Mouse (Mus musculus) heart, adult 2 months (tissue): Measurements from ENCODE around the gene Rasgrf2. TPM values are rescaled to one million over a fixed set of nuclear protein-coding genes. Genes with fewer than 3 reads are reported as not detected.

Experiments
- DNase-seq, 2 experiments: peaks; one replicate each; pipeline ENCODE4 v3.0.0; 2021
- H3K27ac ChIP-seq: fragments of 200-600 bp; 2 replicates; pipeline ENCODE4 v1.8.1; 2022
- H3K27me3 ChIP-seq: fragments of 200-500 bp; 2 replicates; pipeline ENCODE4 v1.6.1; 2012; ENCODE audit warnings: mild to moderate bottlenecking, low read length, inconsistent platforms, mixed read lengths; ENCODE audit not compliant: control insufficient read depth, insufficient read depth
- H3K36me3 ChIP-seq: fragments of 200-500 bp; 2 replicates; pipeline ENCODE4 v1.6.1; 2012; ENCODE audit warnings: low read length, inconsistent platforms; ENCODE audit not compliant: control insufficient read depth, insufficient read depth
- H3K4me1 ChIP-seq: fragments of 200-500 bp; 2 replicates; pipeline ENCODE4 v1.6.1; 2011; ENCODE audit warnings: low read length; ENCODE audit not compliant: control insufficient read depth, insufficient read depth
- H3K4me3 ChIP-seq: fragments of 200-600 bp; 2 replicates; pipeline ENCODE4 v1.8.1; 2022
- H3K79me2 ChIP-seq: fragments of 200-500 bp; replicated peaks from 2 replicates; pipeline ENCODE4 v1.6.1; 2012; ENCODE audit warnings: mild to moderate bottlenecking, inconsistent platforms, low read length, moderate library complexity, mixed read lengths; ENCODE audit not compliant: control insufficient read depth, insufficient read depth
- H3K9ac ChIP-seq: fragments of 200-500 bp; 2 replicates; pipeline ENCODE4 v1.6.1; 2012; ENCODE audit warnings: low read depth, mild to moderate bottlenecking, control low read depth, inconsistent platforms, low read length, mixed read lengths
- CTCF ChIP-seq: fragments of 200-600 bp; IDR thresholded peaks from 2 replicates; pipeline ENCODE4 v1.8.1; 2022; ENCODE audit warnings: antibody characterized with exemption, mild to moderate bottlenecking, moderate library complexity
- EP300 ChIP-seq: fragments of 200-500 bp; IDR thresholded peaks from 2 replicates; pipeline ENCODE4 v1.6.1; 2011; ENCODE audit warnings: low read depth, low read length, control low read depth; ENCODE audit not compliant: insufficient read depth
- POLR2A ChIP-seq: fragments of 200-500 bp; IDR thresholded peaks from 2 replicates; pipeline ENCODE4 v1.6.1; 2011; ENCODE audit warnings: mild to moderate bottlenecking, low read depth, low read length, control low read depth; ENCODE audit not compliant: insufficient read depth
- WGBS: fragments of 180-500 bp; shearing (Covaris S2); methylation state at CpG from one replicate; pipeline ENCODE4 v1.1.7; 2018; 5-methylcytosine and 5-hydroxymethylcytosine counted together
- intact Hi-C: fragments of 180-260 bp; cut with DNase I; formaldehyde crosslinking; loops from one replicate; pipeline ENCODE4 v1.15.1; 2025
- polyA plus RNA-seq: library from polyadenylated mRNA; depleted of rRNA; stranded (reverse); fragments of >200 nt; gene quantifications from 2 replicates; pipeline ENCODE4 v1.2.3, GENCODE M21; 2012
- total RNA-seq, 2 experiments: library from RNA; stranded (reverse); gene quantifications; 2 replicates each; pipeline ENCODE4 v1.2.3; 2021

Rasgrf2 gene
- total and polyA plus RNA-seq, 3 experiments = 6.4 to 11.5 (median 10.2) TPM

DNA sequence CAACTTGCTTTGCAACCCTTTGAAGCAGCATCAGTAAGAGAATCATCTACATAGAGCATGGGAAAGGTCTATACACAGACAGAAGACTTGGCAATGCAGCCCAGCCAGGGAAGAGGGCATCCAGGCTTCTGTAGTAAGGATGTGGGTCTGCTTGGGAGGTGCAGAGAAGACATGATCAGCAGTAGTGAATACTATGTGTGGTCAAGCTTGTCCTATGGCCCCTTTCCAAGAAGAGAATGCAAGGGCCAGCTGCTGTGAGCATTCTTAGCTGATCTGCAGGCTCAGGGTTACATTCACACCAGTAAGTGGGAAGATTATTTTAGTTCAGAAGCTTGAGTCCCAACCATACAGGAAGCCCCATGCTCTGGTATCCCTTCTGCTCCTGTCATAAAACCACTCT, 175.0 kb downstream of the Rasgrf2 start:
- DNase-seq = no peak
- intact Hi-C loops = no loop called here
- Histone ChIP-seq H3K4me3 (no peak overlapping the region), H3K4me1 (no peaks in the 10 kb centered on the region; the same call in 1 of the 2 replicates), H3K9ac (no peak overlapping the region), H3K79me2 (no peaks in the 10 kb centered on the region), H3K36me3 (no peaks in the 10 kb centered on the region), H3K27me3 (no peaks in the 10 kb centered on the region), H3K27ac (no peak overlapping the region)
- no peak for TF ChIP-seq EP300

DNA sequence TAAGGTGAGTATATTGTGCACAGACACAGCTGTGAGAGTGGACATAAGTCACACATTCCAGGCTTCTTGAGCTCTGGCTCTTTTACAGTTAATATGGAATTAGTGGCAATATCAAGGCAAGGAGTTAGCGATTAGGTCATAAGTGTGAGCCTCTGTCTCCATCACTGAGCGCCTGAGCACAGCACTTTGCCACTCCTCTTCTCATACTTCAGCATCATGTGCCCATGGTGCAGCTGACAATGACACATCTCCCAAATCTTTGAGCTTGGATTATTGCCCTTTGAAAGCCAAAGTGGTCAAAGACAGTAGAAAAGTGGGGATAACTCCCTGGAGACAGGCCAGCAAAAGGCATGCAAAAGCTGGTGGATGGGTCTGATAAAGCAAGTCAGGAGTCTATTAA, 175.8 kb downstream of the Rasgrf2 start:
- TF ChIP-seq EP300 = no peak
- no peak for TF ChIP-seq POLR2A
- TF ChIP-seq CTCF = no peak
- DNase-seq = no peak
- H3K79me2 ChIP-seq = no peaks in the 10 kb centered on the region
- intact Hi-C loops = no loop called here
- no peaks in the 10 kb centered on the region for H3K27me3 ChIP-seq
- H3K4me1 ChIP-seq = no peaks in the 10 kb centered on the region; the same call in 1 of the 2 replicates
- H3K36me3 ChIP-seq = no peaks in the 10 kb centered on the region
- H3K4me3 ChIP-seq = no peak overlapping the region
- H3K9ac ChIP-seq = no peak overlapping the region
- 74% methylated on average over 2 of the region's 2 CpGs for WGBS
- no peak overlapping the region for H3K27ac ChIP-seq

DNA sequence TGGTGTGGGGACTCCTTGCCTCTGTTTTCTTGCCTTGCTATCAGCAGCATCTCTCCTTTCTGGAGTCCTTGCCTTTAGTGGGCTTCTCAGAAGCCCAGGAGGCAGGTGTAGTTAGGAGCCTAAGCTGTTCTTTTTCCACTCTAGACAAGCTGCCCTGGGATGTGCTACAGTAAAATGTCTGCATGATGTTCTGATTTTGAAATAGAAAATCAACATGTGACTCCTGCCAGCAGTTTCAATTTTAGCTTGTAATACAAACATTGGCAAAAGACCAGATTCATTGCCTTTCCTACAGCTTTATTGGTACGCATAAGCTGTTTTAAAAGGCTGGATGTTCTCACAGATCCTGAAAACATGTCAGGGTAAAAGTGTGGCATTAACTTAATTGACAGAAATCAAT, 176.3 kb downstream of the Rasgrf2 start:
- Histone ChIP-seq H3K36me3 (no peaks in the 10 kb centered on the region), H3K27ac (no peak overlapping the region), H3K9ac (no peak overlapping the region), H3K4me3 (no peak overlapping the region), H3K79me2 (no peaks in the 10 kb centered on the region), H3K27me3 (no peaks in the 10 kb centered on the region), H3K4me1 (no peaks in the 10 kb centered on the region; the same call in 1 of the 2 replicates)
- no peak for DNase-seq
- intact Hi-C loops = no loop called here
- WGBS = 71% methylated on average over 1 of the region's 1 CpGs
- TF ChIP-seq EP300 = no peak
- TF ChIP-seq POLR2A = no peak
- TF ChIP-seq CTCF = no peak

DNA sequence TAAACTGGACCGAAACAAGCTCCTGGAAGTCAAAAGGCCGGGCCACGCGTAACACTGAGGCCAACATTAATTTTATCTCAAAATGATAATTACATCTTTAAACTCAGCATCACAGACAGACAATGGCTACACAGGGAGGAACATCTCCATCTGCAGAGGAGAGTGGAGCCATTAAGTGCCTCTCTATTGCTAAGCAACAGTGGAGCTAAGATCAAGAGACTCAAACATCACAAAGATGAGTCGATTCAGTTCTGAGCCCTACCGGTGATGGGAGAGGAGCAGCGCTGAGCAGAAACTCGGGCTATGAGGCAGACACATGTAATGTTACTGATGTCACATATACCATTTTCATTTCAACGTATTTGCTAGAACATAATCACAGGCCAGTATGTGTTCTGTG, 191.3 kb downstream of the Rasgrf2 start:
- no peak overlapping the region for H3K9ac ChIP-seq
- H3K4me3 ChIP-seq = no peak overlapping the region
- DNase-seq = no peak
- no peak for TF ChIP-seq CTCF
- TF ChIP-seq EP300 = no peak
- TF ChIP-seq POLR2A = no peak
- no peak overlapping the region for H3K27ac ChIP-seq
- WGBS = 92% methylated on average over 9 of the region's 9 CpGs
- no peaks in the 10 kb centered on the region for H3K27me3 ChIP-seq
- no peaks in the 10 kb centered on the region for H3K79me2 ChIP-seq
- no peaks in the 10 kb centered on the region for H3K36me3 ChIP-seq
- intact Hi-C loops = no loop called here
- no peaks in the 10 kb centered on the region for H3K4me1 ChIP-seq

DNA sequence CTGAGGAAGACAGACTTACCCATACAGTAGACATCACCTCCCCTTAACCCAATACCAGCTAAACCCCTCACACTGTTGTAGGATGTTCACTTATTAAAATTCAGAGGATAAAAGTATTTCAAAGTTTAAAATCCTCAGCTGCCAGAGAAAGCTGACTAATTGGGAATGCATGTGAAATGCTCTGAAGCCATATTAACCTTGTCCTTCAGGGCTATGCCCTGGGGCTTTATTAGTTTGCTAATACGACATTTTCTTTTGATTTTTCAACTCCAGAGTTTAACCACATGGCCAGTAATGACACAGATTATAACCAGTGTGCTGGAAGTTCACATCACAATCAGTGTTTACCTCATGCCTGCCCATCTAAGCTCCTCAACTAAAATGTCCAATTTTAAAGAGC, 192.6 kb downstream of the Rasgrf2 start:
- no peak overlapping the region for H3K27ac ChIP-seq
- intact Hi-C loops = no loop called here
- H3K9ac ChIP-seq = no peak overlapping the region
- no peaks in the 10 kb centered on the region for H3K4me1 ChIP-seq
- DNase-seq = no peak
- no peak for TF ChIP-seq EP300
- TF ChIP-seq CTCF = no peak
- no peak for TF ChIP-seq POLR2A
- 59% methylated on average over 1 of the region's 1 CpGs for WGBS
- no peaks in the 10 kb centered on the region for H3K27me3 ChIP-seq
- H3K36me3 ChIP-seq = no peaks in the 10 kb centered on the region
- H3K79me2 ChIP-seq = no peaks in the 10 kb centered on the region
- no peak overlapping the region for H3K4me3 ChIP-seq

DNA sequence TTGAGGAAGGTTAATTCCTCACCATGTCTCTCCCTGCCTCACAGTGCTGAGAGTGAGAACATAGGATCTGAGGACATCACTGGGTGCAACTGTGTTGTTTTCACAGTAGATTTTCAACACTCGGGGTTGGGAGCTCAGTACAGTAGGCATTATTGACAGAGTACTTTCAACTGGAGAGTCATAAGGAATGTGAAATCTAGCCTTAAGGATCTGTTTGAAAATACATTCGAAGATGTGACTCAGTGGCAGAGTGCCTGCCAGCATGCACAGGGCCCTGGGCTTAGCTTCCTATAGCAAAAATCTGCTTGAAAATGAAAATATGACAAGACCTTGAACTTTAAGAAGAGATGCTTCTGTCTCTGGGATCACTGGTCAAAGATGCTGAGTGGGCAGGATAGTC, 194.2 kb downstream of the Rasgrf2 start:
- no peak overlapping the region for H3K27ac ChIP-seq
- no peak overlapping the region for H3K9ac ChIP-seq
- WGBS = 79% methylated on average over 2 of the region's 2 CpGs
- TF ChIP-seq EP300 = no peak
- no peaks in the 10 kb centered on the region for H3K27me3 ChIP-seq
- no peak for DNase-seq
- H3K79me2 ChIP-seq = no peaks in the 10 kb centered on the region
- H3K4me3 ChIP-seq = no peak overlapping the region
- H3K4me1 ChIP-seq = no peaks in the 10 kb centered on the region
- H3K36me3 ChIP-seq = no peaks in the 10 kb centered on the region
- intact Hi-C loops = no loop called here

DNA sequence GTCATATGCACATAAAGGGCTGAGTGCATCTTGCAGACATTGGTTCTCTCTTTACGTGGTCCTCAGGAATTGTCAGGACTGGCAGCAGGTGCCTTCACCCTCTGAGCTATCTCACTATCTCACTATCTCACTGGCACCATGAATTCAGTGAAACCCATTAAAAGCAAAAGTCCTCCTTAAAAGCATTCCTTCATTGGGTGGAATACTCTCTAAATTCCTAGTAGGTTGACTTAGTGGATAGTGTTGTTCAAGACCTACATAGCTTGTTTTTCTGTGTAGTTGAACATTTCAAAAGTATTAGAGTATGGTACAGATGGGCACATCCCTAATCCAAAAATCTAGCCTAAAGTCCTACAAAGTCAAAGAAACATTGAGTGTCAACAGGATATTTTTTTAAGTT, 199.3 kb downstream of the Rasgrf2 start:
- Histone ChIP-seq H3K4me1 (no peaks in the 10 kb centered on the region), H3K27me3 (no peaks in the 10 kb centered on the region), H3K79me2 (no peaks in the 10 kb centered on the region), H3K9ac (no peak overlapping the region), H3K4me3 (no peak overlapping the region), H3K27ac (no peak overlapping the region), H3K36me3 (no peaks in the 10 kb centered on the region)
- intact Hi-C loops = no loop called here
- TF ChIP-seq POLR2A = no peak
- no peak for TF ChIP-seq EP300
- TF ChIP-seq CTCF = no peak
- 91% methylated on average over 1 of the region's 1 CpGs for WGBS
- no peak for DNase-seq
